Mouse (Mus musculus) liver, postnatal 0 days (tissue): ENCODE results near the gene Apof. TPM values are rescaled to one million over a fixed set of nuclear protein-coding genes. Genes with fewer than 3 reads are reported as not detected.

Experiments used
- ATAC-seq: fragments of 200-750 bp; cut with Nextera tagmentation; 2 replicates; pipeline ENCODE4 v1.8.0; 2017; ENCODE audit warnings: mild to moderate bottlenecking, moderate library complexity
- DNase-seq: peaks from one replicate; pipeline ENCODE4 v3.0.0-alpha.2; 2016
- H3K27ac ChIP-seq: fragments of 300-500 bp; sonication (generic); 2 replicates; pipeline ENCODE4 v1.5.1; 2014; ENCODE audit warnings: antibody characterized with exemption, moderate library complexity, mild to moderate bottlenecking, low read depth
- H3K27me3 ChIP-seq: fragments of 300-500 bp; sonication (generic); 2 replicates; pipeline ENCODE4 v1.6.1; 2014; ENCODE audit warnings: low read length, control low read depth, mixed read lengths; ENCODE audit not compliant: insufficient read depth
- H3K36me3 ChIP-seq: fragments of 300-500 bp; sonication (generic); replicated peaks from 2 replicates; pipeline ENCODE4 v1.6.1; 2014; ENCODE audit warnings: mild to moderate bottlenecking, control low read depth, low read length, moderate library complexity, mixed read lengths; ENCODE audit not compliant: insufficient read depth
- H3K4me1 ChIP-seq: fragments of 300-500 bp; sonication (generic); 2 replicates; pipeline ENCODE4 v1.6.1; 2014; ENCODE audit warnings: antibody characterized with exemption, mild to moderate bottlenecking, control low read depth; ENCODE audit not compliant: insufficient read depth
- H3K4me2 ChIP-seq: fragments of 300-500 bp; sonication (generic); 2 replicates; pipeline ENCODE4 v1.6.1; 2014; ENCODE audit warnings: low read depth, mild to moderate bottlenecking, low read length, moderate library complexity, mixed read lengths
- H3K4me3 ChIP-seq: fragments of 300-500 bp; sonication (generic); 2 replicates; pipeline ENCODE4 v1.5.1; 2014; ENCODE audit warnings: low read depth, low read length
- H3K9ac ChIP-seq: fragments of 300-500 bp; sonication (generic); replicated peaks from 2 replicates; pipeline ENCODE4 v1.6.1; 2014; ENCODE audit warnings: mild to moderate bottlenecking, moderate library complexity
- H3K9me3 ChIP-seq: fragments of 300-500 bp; sonication (generic); 2 replicates; pipeline ENCODE4 v1.6.1; 2016; ENCODE audit warnings: mild to moderate bottlenecking, control low read depth, low read length, mixed read lengths
- CTCF ChIP-seq: sonication (generic); IDR thresholded peaks from 2 replicates; pipeline ENCODE4 v1.5.1; 2016; ENCODE audit warnings: antibody characterized with exemption, low read depth
- EP300 ChIP-seq: IDR thresholded peaks from 2 replicates; pipeline ENCODE4 v1.6.1; 2016; ENCODE audit warnings: antibody characterized with exemption, low read depth, mild to moderate bottlenecking
- WGBS: fragments of 180-500 bp; shearing (Covaris S2); extraction: QIAGEN DNeasy Blood & Tissue Kit; methylation state at CpG from one replicate; pipeline ENCODE4 v1.1.7; 2014; ENCODE audit not compliant: insufficient replicate concordance; 5-methylcytosine and 5-hydroxymethylcytosine counted together
- polyA plus RNA-seq: library from polyadenylated mRNA; unstranded; fragments of >200 nt; fragmentation: Nextera tagmentation; extraction: Ambion mirVana; gene quantifications from 2 replicates; pipeline ENCODE4 v1.2.1, GENCODE M21; 2015

Apof gene
- polyA plus RNA-seq, 1 experiment from 2014 or later, result 1,338 TPM

DNA sequence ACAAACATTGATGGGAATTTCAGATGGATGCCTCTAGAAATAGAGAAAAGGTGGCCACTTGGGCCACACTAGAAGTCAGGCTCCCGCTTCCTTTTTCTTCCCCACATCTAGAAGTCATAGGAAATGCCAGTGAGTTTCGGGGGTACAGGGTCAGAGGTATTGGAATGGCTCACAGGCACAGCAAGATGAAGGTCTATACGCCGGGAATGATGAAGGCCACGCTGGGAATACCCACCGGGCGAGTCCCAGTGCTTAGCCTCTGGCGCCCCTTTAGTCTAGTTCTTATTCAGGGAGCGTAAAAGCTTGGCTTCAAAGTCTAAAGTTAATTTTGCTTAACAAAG is 34.3 kb downstream of the Apof start:
- Histone ChIP-seq H3K9ac (peak overlapping the region; percentile 92), H3K36me3 (peaks cover 3% of the 10 kb centered on the region; the same call in 1 of the 2 replicates), H3K27ac (peak overlapping the region; percentile 88), H3K4me2 (peak overlapping the region; percentile 87), H3K4me1 (peaks cover 35% of the 10 kb centered on the region), H3K27me3 (no peaks in the 10 kb centered on the region), H3K9me3 (no peaks in the 10 kb centered on the region), H3K4me3 (peak overlapping the region; percentile 65)
- WGBS, result under 1% methylated on average over 9 of the region's 9 CpGs
- peak; percentile 28 for ATAC-seq
- no peak for DNase-seq
- TF ChIP-seq CTCF (0 out of 2 replicates have a peak, but pooled peaks have one; percentile 5), EP300 (no peak)

GRCm38 (mm10) chr10:128303126-128304021 is 34.9 kb downstream of the Apof start, which contains the start of gene Pan2:
TSS of gene Pan2 (plus strand) at chr10:128303335.
- ATAC-seq, result peak; percentile 99
- Histone ChIP-seq H3K4me1 (peaks cover 31% of the 10 kb centered on the region), H3K27me3 (no peaks in the 10 kb centered on the region), H3K4me2 (peak within 1 kb of the TSS; percentile 87), H3K9ac (peak within 1 kb of the TSS; percentile 92), H3K36me3 (peaks cover 9% of the 10 kb centered on the region), H3K4me3 (peak within 1 kb of the TSS; percentile 65), H3K27ac (peak within 1 kb of the TSS; percentile 88), H3K9me3 (no peaks in the 10 kb centered on the region)
- WGBS, result under 1% methylated on average over 37 of the region's 37 CpGs
- DNase-seq, result peak; percentile 99
- TF ChIP-seq CTCF (no peak), EP300 (peak; percentile 91)

DNA sequence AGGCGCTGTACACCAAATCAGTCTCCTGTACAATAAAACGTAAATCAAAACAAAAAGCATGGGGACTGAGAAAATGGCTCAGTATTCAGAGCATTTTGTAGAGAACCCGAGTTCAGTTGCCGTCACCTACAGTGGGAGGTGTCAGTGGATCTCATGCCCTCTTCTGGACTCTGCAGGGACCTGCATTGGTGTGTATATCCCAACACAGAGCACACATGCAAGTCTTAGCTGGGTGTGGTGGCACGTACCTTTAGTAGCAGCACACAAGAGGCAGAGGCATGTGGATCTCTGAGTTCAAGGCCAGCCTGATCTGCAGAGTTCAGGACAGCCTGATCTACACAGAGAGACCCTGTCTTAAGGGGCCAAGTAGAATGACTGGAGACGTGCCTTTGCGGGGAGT is 41.2 kb downstream of the Apof start:
- Histone ChIP-seq H3K9ac (no peak overlapping the region), H3K4me3 (no peak overlapping the region), H3K9me3 (no peaks in the 10 kb centered on the region), H3K27ac (no peak overlapping the region), H3K27me3 (no peaks in the 10 kb centered on the region), H3K4me2 (no peak overlapping the region), H3K36me3 (peaks cover 55% of the 10 kb centered on the region), H3K4me1 (peaks cover 6% of the 10 kb centered on the region)
- no peak for TF ChIP-seq CTCF
- TF ChIP-seq EP300, result no peak
- no peak for DNase-seq
- 89% methylated on average over 7 of the region's 7 CpGs for WGBS
- ATAC-seq, result no peak

DNA sequence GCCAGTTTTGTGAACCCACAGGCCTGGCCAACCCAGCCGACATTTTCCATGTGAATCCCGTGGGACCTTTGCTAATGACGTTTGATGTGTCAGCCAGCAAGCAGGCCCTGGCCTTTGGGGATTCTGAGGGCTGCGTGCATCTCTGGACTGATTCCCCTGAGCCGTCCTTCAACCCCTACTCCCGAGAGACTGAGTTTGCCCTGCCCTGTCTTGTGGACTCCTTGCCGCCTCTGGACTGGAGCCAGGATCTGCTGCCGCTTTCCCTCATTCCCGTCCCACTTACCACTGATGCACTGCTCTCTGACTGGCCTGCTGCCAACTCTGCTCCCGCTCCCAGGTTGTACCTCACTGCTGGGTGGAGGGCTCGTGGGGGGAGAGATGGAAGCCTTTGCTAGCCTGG is 41.7 kb downstream of the Apof start:
- no peaks in the 10 kb centered on the region for H3K27me3 ChIP-seq
- WGBS, result 80% methylated on average over 11 of the region's 11 CpGs
- no peak for TF ChIP-seq CTCF
- TF ChIP-seq EP300, result no peak
- no peak overlapping the region for H3K9ac ChIP-seq
- no peak overlapping the region for H3K4me2 ChIP-seq
- H3K9me3 ChIP-seq, result no peaks in the 10 kb centered on the region
- H3K4me3 ChIP-seq, result no peak overlapping the region
- H3K36me3 ChIP-seq, result peaks cover 60% of the 10 kb centered on the region
- no peak for DNase-seq
- H3K27ac ChIP-seq, result no peak overlapping the region
- peaks cover 1% of the 10 kb centered on the region; the same call in 1 of the 2 replicates for H3K4me1 ChIP-seq
- no peak for ATAC-seq

- DNase-seq, result no peak
- no peak for ATAC-seq
- no peaks in the 10 kb centered on the region for H3K4me1 ChIP-seq
- TF ChIP-seq EP300 (no peak), CTCF (no peak)
- H3K27ac ChIP-seq, result no peak overlapping the region
- H3K4me2 ChIP-seq, result no peak overlapping the region
- H3K4me3 ChIP-seq, result no peak overlapping the region
- H3K36me3 ChIP-seq, result peaks cover 67% of the 10 kb centered on the region
- no peak overlapping the region for H3K9ac ChIP-seq
- 53% methylated on average over 4 of the region's 4 CpGs for WGBS
- no peaks in the 10 kb centered on the region for H3K9me3 ChIP-seq
- H3K27me3 ChIP-seq, result no peaks in the 10 kb centered on the region
Measured at GRCm38 (mm10) chr10:128310902-128311301, 42.4 kb downstream of the Apof start.

GRCm38 (mm10) chr10:128315578-128315977 is 47.1 kb downstream of the Apof start:
- H3K36me3 ChIP-seq, result peaks cover 82% of the 10 kb centered on the region
- TF ChIP-seq EP300, result no peak
- TF ChIP-seq CTCF, result no peak
- WGBS, result 76% methylated on average over 8 of the region's 8 CpGs
- no peak overlapping the region for H3K4me3 ChIP-seq
- H3K9me3 ChIP-seq, result no peaks in the 10 kb centered on the region
- no peak overlapping the region for H3K27ac ChIP-seq
- DNase-seq (no peak), ATAC-seq (peak; percentile 23; the same call in 1 of the 2 replicates)
- no peak overlapping the region for H3K9ac ChIP-seq
- no peak overlapping the region for H3K4me2 ChIP-seq
- no peaks in the 10 kb centered on the region for H3K4me1 ChIP-seq
- no peaks in the 10 kb centered on the region for H3K27me3 ChIP-seq

Other genes with a start within 250 kb of the Apof start
- gene Naca, start 233.1 kb upstream of the Apof start, polyA plus RNA-seq, result 384 and 394 TPM in 2 replicates
- gene Ptges3, start 209.7 kb upstream of the Apof start, polyA plus RNA-seq, result 193 and 194 TPM in 2 replicates
- 1,808 and 1,865 TPM in 2 replicates for gene Atp5b, start 185.4 kb upstream of the Apof start, polyA plus RNA-seq
- gene Baz2a, start 177.1 kb upstream of the Apof start, polyA plus RNA-seq, result 4.3 and 5.4 TPM in 2 replicates
- gene Rbms2, start 88.4 kb upstream of the Apof start, polyA plus RNA-seq, result 4.5 TPM in 2 replicates
- gene Gls2, start 74.2 kb upstream of the Apof start, polyA plus RNA-seq, result 48.8 and 67.3 TPM in 2 replicates
- gene Spryd4, start 56.9 kb upstream of the Apof start, polyA plus RNA-seq, result 54.0 and 61.1 TPM in 2 replicates
- gene Mip, start 42.8 kb upstream of the Apof start, polyA plus RNA-seq, result not detected in 2 replicates
- 15.1 and 18.5 TPM in 2 replicates for gene Timeless, start 36.6 kb upstream of the Apof start, polyA plus RNA-seq
- gene Apon, start 14.6 kb upstream of the Apof start, polyA plus RNA-seq, result 41.8 and 42.4 TPM in 2 replicates
- 11.3 and 12.1 TPM in 2 replicates for gene Stat2, start 1.9 kb downstream of the Apof start, polyA plus RNA-seq
- gene Il23a, start 30.1 kb downstream of the Apof start, polyA plus RNA-seq, result not detected in 2 replicates
- gene Pan2, start 34.7 kb downstream of the Apof start, polyA plus RNA-seq, result 9.2 and 10.2 TPM in 2 replicates
- 110 and 121 TPM in 2 replicates for gene Cnpy2, start 53.8 kb downstream of the Apof start, polyA plus RNA-seq
- 45.3 and 51.4 TPM in 2 replicates for gene Cs, start 69.1 kb downstream of the Apof start, polyA plus RNA-seq
- 8.5 and 11.2 TPM in 2 replicates for gene Coq10a, start 100.3 kb downstream of the Apof start, polyA plus RNA-seq
- gene Ankrd52, start 108.4 kb downstream of the Apof start, polyA plus RNA-seq, result 2.0 and 2.7 TPM in 2 replicates
- gene Slc39a5, start 132.6 kb downstream of the Apof start, polyA plus RNA-seq, result 59.0 and 64.1 TPM in 2 replicates
- gene Nabp2, start 142.8 kb downstream of the Apof start, polyA plus RNA-seq, result 33.7 and 33.8 TPM in 2 replicates
- gene Rnf41, start 143.0 kb downstream of the Apof start, polyA plus RNA-seq, result 7.2 and 7.3 TPM in 2 replicates
- 13.4 and 14.7 TPM in 2 replicates for gene Smarcc2, start 190.6 kb downstream of the Apof start, polyA plus RNA-seq
- gene Myl6, start 225.5 kb downstream of the Apof start, polyA plus RNA-seq, result 437 and 442 TPM in 2 replicates
- 1.5 and 1.7 TPM in 2 replicates for gene Myl6b, start 230.0 kb downstream of the Apof start, polyA plus RNA-seq